Mouse (Mus musculus) bone marrow macrophage, adult 2 months (primary cell): ENCODE data around the gene Rftn2.

ENCODE experiments used
- CTCF ChIP-seq: IDR thresholded peaks from 2 replicates; pipeline ENCODE4 v1.5.1; 2012; ENCODE audit warnings: low read depth, mild to moderate bottlenecking, low read length, moderate library complexity
- POLR2A ChIP-seq: IDR thresholded peaks from 2 replicates; pipeline ENCODE4 v1.6.1; 2012; ENCODE audit warnings: mild to moderate bottlenecking, low read depth, low read length, borderline replicate concordance

GRCm38 (mm10) chr1:55160831-55161638, 65.5 kb downstream of the Rftn2 start:
- TF ChIP-seq CTCF, result no peak
- no peak for TF ChIP-seq POLR2A
